Mouse (Mus musculus): ENCODE results near the gene Lrp3. TPM values are rescaled to one million over a fixed set of nuclear protein-coding genes. Genes with fewer than 3 reads are reported as not detected.

Gene Lrp3
- polyA plus RNA-seq, 1 experiment from 2014 or later = 10.5 TPM

DNA sequence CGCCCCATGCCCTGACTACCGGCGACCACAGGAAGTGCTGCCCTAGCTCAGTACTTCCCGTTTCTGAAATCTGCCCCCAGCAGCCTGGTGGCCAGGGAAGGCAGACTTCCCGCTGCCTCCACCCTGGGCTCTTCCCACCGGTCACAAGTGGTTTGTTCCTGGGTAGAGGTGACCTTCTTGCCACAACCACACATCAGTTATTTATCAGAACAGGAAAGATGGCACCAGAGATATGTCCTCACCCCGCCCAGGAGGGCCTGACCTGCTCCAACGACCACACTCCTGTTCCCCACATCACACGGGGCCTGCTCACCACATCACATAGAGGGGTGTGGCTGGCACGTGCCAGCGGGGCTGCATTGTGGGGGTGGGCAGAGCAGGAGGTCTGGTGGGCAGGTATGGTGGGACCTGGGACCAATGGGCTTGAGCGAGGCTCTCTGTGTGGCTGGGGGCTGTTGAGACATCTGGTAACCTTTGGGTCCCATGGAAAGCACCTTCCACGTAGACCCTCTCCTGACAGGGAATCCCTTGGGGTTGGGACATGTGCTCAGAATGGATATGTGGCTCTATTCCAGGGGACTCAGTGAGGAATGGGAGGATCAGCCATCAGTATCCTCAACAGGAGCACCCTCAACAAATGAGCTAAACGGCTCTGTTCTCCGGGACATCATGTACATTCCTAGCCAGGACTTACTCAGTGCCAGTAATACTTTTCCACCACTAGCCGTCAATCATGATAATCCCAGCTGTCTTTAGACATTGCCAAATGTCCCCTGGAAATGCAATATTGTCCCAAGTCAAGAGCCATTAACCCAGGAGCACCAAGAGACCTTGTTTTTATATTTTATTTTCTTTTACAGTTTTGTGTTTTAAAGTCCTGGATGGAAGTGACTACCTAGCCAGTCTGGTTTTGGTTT lies 58.5 kb downstream of the Lrp3 start:
- Histone ChIP-seq H3K36me3 (replicated peaks) (no peaks in the 10 kb centered on the region), H3K27me3 (replicated peaks; ENCODE audit: low read depth, poor library complexity, severe bottlenecking) (peaks cover 7% of the 10 kb centered on the region; the same call in 1 of the 2 replicates), H3K4me3 (no peak overlapping the region), H3K27ac (replicated peaks) (no peak overlapping the region), H3K4me1 (peaks cover 11% of the 10 kb centered on the region), H3K9me3 (peaks cover 3% of the 10 kb centered on the region; the same call in 1 of the 2 replicates)
- WGBS = 76% methylated on average over 16 of the region's 16 CpGs
- no peak for DNase-seq (ENCODE audit: low spot score)

DNA sequence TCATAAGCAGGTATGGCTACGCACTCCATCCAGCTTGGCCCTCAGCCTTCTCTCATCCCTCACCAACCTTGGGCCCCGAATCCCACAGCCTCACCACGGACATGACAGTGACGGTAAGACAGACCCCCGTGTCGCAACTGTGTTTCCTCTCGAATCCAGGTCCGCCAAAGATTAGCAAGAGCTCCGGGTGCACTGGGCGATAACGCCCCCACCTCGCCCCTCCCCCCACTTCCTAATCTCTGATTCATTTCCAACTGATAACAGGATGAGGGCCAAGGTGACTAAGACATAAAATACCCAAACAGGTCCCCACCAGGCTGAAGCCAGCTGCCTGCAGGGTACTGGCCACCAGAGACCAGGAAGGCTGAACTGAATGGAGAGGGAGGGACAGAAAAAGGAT lies 60.8 kb downstream of the Lrp3 start:
- WGBS = 78% methylated on average over 12 of the region's 12 CpGs
- Histone ChIP-seq H3K4me1 (peaks cover 27% of the 10 kb centered on the region), H3K4me3 (no peak overlapping the region), H3K27me3 (replicated peaks; ENCODE audit: low read depth, poor library complexity, severe bottlenecking) (peaks cover 7% of the 10 kb centered on the region; the same call in 1 of the 2 replicates), H3K36me3 (replicated peaks) (no peaks in the 10 kb centered on the region), H3K27ac (replicated peaks) (no peak overlapping the region), H3K9me3 (peaks cover under 1% of the 10 kb centered on the region; the same call in 1 of the 2 replicates)
- no peak for DNase-seq (ENCODE audit: low spot score)

DNA sequence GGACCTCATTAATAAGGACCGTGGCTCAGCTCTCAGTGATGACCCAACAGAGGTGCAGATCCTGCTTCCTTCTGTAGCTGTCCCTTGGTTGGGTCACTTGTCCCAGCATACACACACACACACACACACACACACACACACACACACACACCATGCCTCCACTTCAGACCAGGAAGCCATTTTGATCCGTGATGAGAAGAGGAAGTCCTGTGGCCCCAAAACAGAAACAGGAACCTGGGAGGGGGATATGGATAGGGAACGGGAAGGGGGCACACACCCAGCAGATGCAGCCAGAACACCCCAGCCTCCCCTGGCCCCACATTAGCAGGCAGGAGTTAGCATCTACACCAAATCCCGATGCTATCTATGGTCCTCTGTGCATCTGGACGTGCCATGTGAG lies 64.4 kb downstream of the Lrp3 start:
- Histone ChIP-seq H3K4me1 (peaks cover 39% of the 10 kb centered on the region), H3K36me3 (replicated peaks) (no peaks in the 10 kb centered on the region), H3K27me3 (replicated peaks; ENCODE audit: low read depth, poor library complexity, severe bottlenecking) (peaks cover 7% of the 10 kb centered on the region; the same call in 1 of the 2 replicates), H3K4me3 (no peak overlapping the region), H3K9me3 (no peaks in the 10 kb centered on the region), H3K27ac (replicated peaks) (no peak overlapping the region)
- no peak for DNase-seq (ENCODE audit: low spot score)
- 81% methylated on average over 5 of the region's 5 CpGs for WGBS

Other genes with a start within 250 kb of the Lrp3 start
- 42.9 and 46.8 TPM in 2 replicates for gene Cebpg, start 158.9 kb downstream of the Lrp3 start, polyA plus RNA-seq (2016; fragmentation: Nextera tagmentation; extraction: Ambion mirVana)
- gene Cebpa, start 96.2 kb downstream of the Lrp3 start, polyA plus RNA-seq (2016; fragmentation: Nextera tagmentation; extraction: Ambion mirVana) = 0.39 and 0.45 TPM in 2 replicates
- gene Slc7a10, start 29.1 kb downstream of the Lrp3 start, polyA plus RNA-seq (2016; fragmentation: Nextera tagmentation; extraction: Ambion mirVana) = 0.53 and 0.69 TPM in 2 replicates
- 17.9 and 18.7 TPM in 2 replicates for gene Gpatch1, start 102.9 kb upstream of the Lrp3 start, polyA plus RNA-seq (2016; fragmentation: Nextera tagmentation; extraction: Ambion mirVana)
- 5.2 and 5.5 TPM in 2 replicates for gene Rhpn2, start 118.7 kb upstream of the Lrp3 start, polyA plus RNA-seq (2016; fragmentation: Nextera tagmentation; extraction: Ambion mirVana)
- gene Faap24, start 181.3 kb upstream of the Lrp3 start, polyA plus RNA-seq (2016; fragmentation: Nextera tagmentation; extraction: Ambion mirVana) = 17.6 and 20.5 TPM in 2 replicates
- gene Cep89, start 181.5 kb upstream of the Lrp3 start, polyA plus RNA-seq (2016; fragmentation: Nextera tagmentation; extraction: Ambion mirVana) = 59.0 and 63.3 TPM in 2 replicates
- 0.17 and 0.29 TPM in 2 replicates for gene Slc7a9, start 233.3 kb upstream of the Lrp3 start, polyA plus RNA-seq (2016; fragmentation: Nextera tagmentation; extraction: Ambion mirVana)